Mouse (Mus musculus): ENCODE results near the gene Nphp4. TPM values are rescaled to one million over a fixed set of nuclear protein-coding genes. Genes with fewer than 3 reads are reported as not detected.
A peak's percentile ranks its signal among the peaks of the same experiment; 100 is the strongest.

Gene Nphp4
- polyA plus RNA-seq, 1 experiment from 2014 or later: 5.0 TPM

DNA sequence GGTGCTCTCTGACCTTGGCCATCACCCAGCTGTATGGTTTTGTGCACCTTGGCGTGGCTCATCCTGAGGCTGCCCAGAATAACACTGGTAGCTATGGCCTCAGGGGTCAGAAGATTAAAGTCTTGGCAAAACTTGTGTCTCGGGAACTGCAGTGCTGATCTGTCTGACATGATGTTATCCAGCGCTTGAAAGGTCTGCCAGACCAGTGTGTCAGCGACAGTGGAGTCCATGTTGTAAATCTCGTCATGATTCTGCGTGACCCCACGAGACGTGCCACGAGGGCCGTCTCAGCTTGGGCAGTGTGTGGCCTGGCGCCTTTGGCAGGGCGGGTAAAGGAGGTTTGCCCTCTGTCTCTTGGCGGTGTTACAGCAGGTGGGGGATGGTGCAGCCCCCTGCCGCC is 13.8 kb downstream of the Nphp4 start:
- Histone ChIP-seq H3K9ac (ENCODE audit: low read length) (no peak overlapping the region), H3K36me3 (ENCODE audit: control insufficient read depth, insufficient read depth, low read length) (no peaks in the 10 kb centered on the region), H3K4me2 (ENCODE audit: low read depth) (no peak overlapping the region), H3K27me3 (ENCODE audit: control insufficient read depth, insufficient read depth, low read length) (no peaks in the 10 kb centered on the region), H3K9me3 (ENCODE audit: control insufficient read depth, low read length) (no peaks in the 10 kb centered on the region), H3K4me3 (ENCODE audit: low read depth, low read length) (no peak overlapping the region), H3K27ac (ENCODE audit: low read depth, low read length) (no peak overlapping the region), H3K4me1 (ENCODE audit: control insufficient read depth, insufficient read depth, low read length) (no peaks in the 10 kb centered on the region)
- ATAC-seq (ENCODE audit: insufficient read depth, low FRiP score, low TSS enrichment) (no peak), DNase-seq (ENCODE audit: low spot score) (no peak)
- 93% methylated on average over 14 of the region's 14 CpGs for WGBS

DNA sequence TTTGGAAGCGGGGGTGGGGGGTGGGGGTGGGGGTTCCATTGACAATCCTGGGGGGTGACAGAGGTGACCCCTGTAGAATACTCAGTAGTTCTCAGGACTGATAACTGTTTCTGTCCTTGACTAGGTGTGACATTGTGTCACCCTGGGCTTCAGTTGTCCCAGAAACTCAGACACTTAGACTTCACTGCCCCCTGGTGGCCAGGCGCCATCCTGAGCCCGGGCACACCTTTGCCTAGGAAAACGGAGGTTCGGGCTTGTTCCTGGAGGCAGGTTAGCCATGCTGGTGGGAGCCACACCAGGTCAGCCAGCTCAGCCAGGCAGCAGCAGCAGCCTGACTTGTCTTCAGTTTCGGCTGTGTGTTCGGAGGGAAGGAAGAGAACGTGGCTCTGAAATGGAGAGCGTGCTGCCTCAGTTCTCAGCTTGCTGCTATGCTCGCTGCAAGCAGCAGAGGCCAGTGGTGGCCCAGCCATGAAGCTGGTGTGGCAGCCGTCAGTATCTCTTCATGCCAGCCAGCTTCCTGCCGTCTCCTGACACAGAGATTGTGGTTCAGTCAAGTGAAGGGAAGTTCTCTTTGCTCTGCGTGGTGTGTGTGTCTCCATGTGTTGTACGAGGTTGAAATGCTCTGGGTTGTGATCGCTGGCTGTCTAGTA is 14.9 kb downstream of the Nphp4 start:
- DNase-seq (ENCODE audit: low spot score) (peak; percentile 75), ATAC-seq (ENCODE audit: insufficient read depth, low FRiP score, low TSS enrichment) (no peak)
- Histone ChIP-seq H3K9me3 (ENCODE audit: control insufficient read depth, low read length) (no peaks in the 10 kb centered on the region), H3K27me3 (ENCODE audit: control insufficient read depth, insufficient read depth, low read length) (no peaks in the 10 kb centered on the region), H3K4me3 (ENCODE audit: low read depth, low read length) (no peak overlapping the region), H3K27ac (ENCODE audit: low read depth, low read length) (no peak overlapping the region), H3K4me1 (ENCODE audit: control insufficient read depth, insufficient read depth, low read length) (no peaks in the 10 kb centered on the region), H3K4me2 (ENCODE audit: low read depth) (no peak overlapping the region), H3K36me3 (ENCODE audit: control insufficient read depth, insufficient read depth, low read length) (no peaks in the 10 kb centered on the region), H3K9ac (ENCODE audit: low read length) (no peak overlapping the region)
- 54% methylated on average over 15 of the region's 15 CpGs for WGBS

GRCm38 (mm10) chr4:152494360-152494879 is 17.9 kb downstream of the Nphp4 start:
- Histone ChIP-seq H3K4me1 (ENCODE audit: control insufficient read depth, insufficient read depth, low read length) (no peaks in the 10 kb centered on the region), H3K27ac (ENCODE audit: low read depth, low read length) (no peak overlapping the region), H3K4me3 (ENCODE audit: low read depth, low read length) (no peak overlapping the region), H3K9ac (ENCODE audit: low read length) (no peak overlapping the region), H3K9me3 (ENCODE audit: control insufficient read depth, low read length) (no peaks in the 10 kb centered on the region), H3K36me3 (ENCODE audit: control insufficient read depth, insufficient read depth, low read length) (peaks cover 3% of the 10 kb centered on the region), H3K4me2 (ENCODE audit: low read depth) (no peak overlapping the region), H3K27me3 (ENCODE audit: control insufficient read depth, insufficient read depth, low read length) (no peaks in the 10 kb centered on the region)
- no peak for DNase-seq (ENCODE audit: low spot score)
- 52% methylated on average over 20 of the region's 20 CpGs for WGBS
- no peak for ATAC-seq (ENCODE audit: insufficient read depth, low FRiP score, low TSS enrichment)

GRCm38 (mm10) chr4:152512221-152512925 is 35.9 kb downstream of the Nphp4 start:
- Histone ChIP-seq H3K27me3 (ENCODE audit: control insufficient read depth, insufficient read depth, low read length) (no peaks in the 10 kb centered on the region), H3K9me3 (ENCODE audit: control insufficient read depth, low read length) (no peaks in the 10 kb centered on the region), H3K4me1 (ENCODE audit: control insufficient read depth, insufficient read depth, low read length) (peaks cover 6% of the 10 kb centered on the region; the same call in 1 of the 2 replicates), H3K36me3 (ENCODE audit: control insufficient read depth, insufficient read depth, low read length) (no peaks in the 10 kb centered on the region), H3K27ac (ENCODE audit: low read depth, low read length) (no peak overlapping the region), H3K9ac (ENCODE audit: low read length) (no peak overlapping the region), H3K4me3 (ENCODE audit: low read depth, low read length) (no peak overlapping the region), H3K4me2 (ENCODE audit: low read depth) (no peak overlapping the region)
- ATAC-seq (ENCODE audit: insufficient read depth, low FRiP score, low TSS enrichment): peak; percentile 71; the same call in 1 of the 2 replicates
- WGBS: 34% methylated on average over 18 of the region's 18 CpGs
- DNase-seq (ENCODE audit: low spot score): peak; percentile 57

GRCm38 (mm10) chr4:152514884-152515283 is 38.4 kb downstream of the Nphp4 start:
- WGBS: 79% methylated on average over 7 of the region's 7 CpGs
- H3K4me2 ChIP-seq (ENCODE audit: low read depth): no peak overlapping the region

GRCm38 (mm10) chr4:152519106-152519505 is 42.6 kb downstream of the Nphp4 start:
- Histone ChIP-seq H3K9me3 (ENCODE audit: control insufficient read depth, low read length) (no peaks in the 10 kb centered on the region), H3K4me1 (ENCODE audit: control insufficient read depth, insufficient read depth, low read length) (no peaks in the 10 kb centered on the region), H3K4me3 (ENCODE audit: low read depth, low read length) (no peak overlapping the region), H3K4me2 (ENCODE audit: low read depth) (no peak overlapping the region), H3K27me3 (ENCODE audit: control insufficient read depth, insufficient read depth, low read length) (no peaks in the 10 kb centered on the region), H3K36me3 (ENCODE audit: control insufficient read depth, insufficient read depth, low read length) (no peaks in the 10 kb centered on the region), H3K9ac (ENCODE audit: low read length) (no peak overlapping the region), H3K27ac (ENCODE audit: low read depth, low read length) (no peak overlapping the region)
- 72% methylated on average over 10 of the region's 10 CpGs for WGBS
- DNase-seq (ENCODE audit: low spot score) (no peak), ATAC-seq (ENCODE audit: insufficient read depth, low FRiP score, low TSS enrichment) (no peak)

More at GRCm38 (mm10) chr4:152514884-152515283, 38.4 kb downstream of the Nphp4 start:
- H3K4me1 ChIP-seq (ENCODE audit: control insufficient read depth, insufficient read depth, low read length): peaks cover 6% of the 10 kb centered on the region; the same call in 1 of the 2 replicates
- no peak overlapping the region for H3K9ac ChIP-seq (ENCODE audit: low read length)
- H3K9me3 ChIP-seq (ENCODE audit: control insufficient read depth, low read length): no peaks in the 10 kb centered on the region
- no peak overlapping the region for H3K27ac ChIP-seq (ENCODE audit: low read depth, low read length)
- H3K4me3 ChIP-seq (ENCODE audit: low read depth, low read length): no peak overlapping the region
- ATAC-seq (ENCODE audit: insufficient read depth, low FRiP score, low TSS enrichment): no peak
- H3K27me3 ChIP-seq (ENCODE audit: control insufficient read depth, insufficient read depth, low read length): no peaks in the 10 kb centered on the region
- H3K36me3 ChIP-seq (ENCODE audit: control insufficient read depth, insufficient read depth, low read length): no peaks in the 10 kb centered on the region
- no peak for DNase-seq (ENCODE audit: low spot score)

- DNase-seq (ENCODE audit: low spot score) (peak; percentile 76), ATAC-seq (ENCODE audit: insufficient read depth, low FRiP score, low TSS enrichment) (no peak)
- Histone ChIP-seq H3K9ac (ENCODE audit: low read length) (no peak overlapping the region), H3K4me1 (ENCODE audit: control insufficient read depth, insufficient read depth, low read length) (no peaks in the 10 kb centered on the region), H3K4me3 (ENCODE audit: low read depth, low read length) (no peak overlapping the region), H3K9me3 (ENCODE audit: control insufficient read depth, low read length) (no peaks in the 10 kb centered on the region), H3K36me3 (ENCODE audit: control insufficient read depth, insufficient read depth, low read length) (no peaks in the 10 kb centered on the region), H3K4me2 (ENCODE audit: low read depth) (no peak overlapping the region), H3K27me3 (ENCODE audit: control insufficient read depth, insufficient read depth, low read length) (no peaks in the 10 kb centered on the region), H3K27ac (ENCODE audit: low read depth, low read length) (no peak overlapping the region)
- WGBS: 40% methylated on average over 6 of the region's 6 CpGs
Observed at GRCm38 (mm10) chr4:152520083-152520482, 43.6 kb downstream of the Nphp4 start.

DNA sequence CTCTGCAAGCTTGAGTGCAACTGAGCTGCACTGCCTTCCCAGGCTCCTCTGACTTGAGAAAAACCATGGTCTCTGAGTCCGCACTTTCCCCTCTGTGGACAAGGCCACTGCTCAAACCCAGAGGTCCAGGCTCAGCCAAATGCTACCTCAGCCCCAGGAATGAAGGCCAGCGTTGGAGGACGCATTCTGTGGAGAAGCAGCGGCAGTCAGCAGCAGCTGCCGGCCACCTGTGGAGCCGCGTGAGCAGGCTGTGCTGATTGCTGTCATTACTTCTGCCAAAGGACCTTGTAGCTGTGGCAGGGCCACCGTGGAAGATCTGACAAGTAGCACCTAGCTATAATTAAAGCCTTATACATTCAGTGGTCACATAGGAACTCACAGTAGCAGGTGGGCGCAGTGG is 56.4 kb downstream of the Nphp4 start:
- H3K4me1 ChIP-seq (ENCODE audit: control insufficient read depth, insufficient read depth, low read length): peaks cover 4% of the 10 kb centered on the region; the same call in 1 of the 2 replicates
- no peak overlapping the region for H3K27ac ChIP-seq (ENCODE audit: low read depth, low read length)
- no peak overlapping the region for H3K4me3 ChIP-seq (ENCODE audit: low read depth, low read length)
- H3K27me3 ChIP-seq (ENCODE audit: control insufficient read depth, insufficient read depth, low read length): no peaks in the 10 kb centered on the region
- 48% methylated on average over 9 of the region's 9 CpGs for WGBS
- H3K36me3 ChIP-seq (ENCODE audit: control insufficient read depth, insufficient read depth, low read length): no peaks in the 10 kb centered on the region
- H3K4me2 ChIP-seq (ENCODE audit: low read depth): no peak overlapping the region
- no peaks in the 10 kb centered on the region for H3K9me3 ChIP-seq (ENCODE audit: control insufficient read depth, low read length)
- ATAC-seq (ENCODE audit: insufficient read depth, low FRiP score, low TSS enrichment): no peak
- DNase-seq (ENCODE audit: low spot score): no peak
- H3K9ac ChIP-seq (ENCODE audit: low read length): no peak overlapping the region

- no peaks in the 10 kb centered on the region for H3K4me1 ChIP-seq (ENCODE audit: control insufficient read depth, insufficient read depth, low read length)
- 94% methylated on average over 12 of the region's 12 CpGs for WGBS
- no peak overlapping the region for H3K4me2 ChIP-seq (ENCODE audit: low read depth)
- no peaks in the 10 kb centered on the region for H3K9me3 ChIP-seq (ENCODE audit: control insufficient read depth, low read length)
- no peak for DNase-seq (ENCODE audit: low spot score)
- H3K27me3 ChIP-seq (ENCODE audit: control insufficient read depth, insufficient read depth, low read length): no peaks in the 10 kb centered on the region
- H3K4me3 ChIP-seq (ENCODE audit: low read depth, low read length): no peak overlapping the region
- no peaks in the 10 kb centered on the region for H3K36me3 ChIP-seq (ENCODE audit: control insufficient read depth, insufficient read depth, low read length)
- H3K9ac ChIP-seq (ENCODE audit: low read length): no peak overlapping the region
- H3K27ac ChIP-seq (ENCODE audit: low read depth, low read length): no peak overlapping the region
- ATAC-seq (ENCODE audit: insufficient read depth, low FRiP score, low TSS enrichment): no peak
Observed at GRCm38 (mm10) chr4:152539756-152540155, 63.2 kb downstream of the Nphp4 start.
